Mouse (Mus musculus): Measurements from ENCODE around the gene Nrxn3. TPM values are rescaled to one million over a fixed set of nuclear protein-coding genes. Genes with fewer than 3 reads are reported as not detected.

The Nrxn3 gene
- polyA plus RNA-seq, 1 experiment, result 1.0 TPM

DNA sequence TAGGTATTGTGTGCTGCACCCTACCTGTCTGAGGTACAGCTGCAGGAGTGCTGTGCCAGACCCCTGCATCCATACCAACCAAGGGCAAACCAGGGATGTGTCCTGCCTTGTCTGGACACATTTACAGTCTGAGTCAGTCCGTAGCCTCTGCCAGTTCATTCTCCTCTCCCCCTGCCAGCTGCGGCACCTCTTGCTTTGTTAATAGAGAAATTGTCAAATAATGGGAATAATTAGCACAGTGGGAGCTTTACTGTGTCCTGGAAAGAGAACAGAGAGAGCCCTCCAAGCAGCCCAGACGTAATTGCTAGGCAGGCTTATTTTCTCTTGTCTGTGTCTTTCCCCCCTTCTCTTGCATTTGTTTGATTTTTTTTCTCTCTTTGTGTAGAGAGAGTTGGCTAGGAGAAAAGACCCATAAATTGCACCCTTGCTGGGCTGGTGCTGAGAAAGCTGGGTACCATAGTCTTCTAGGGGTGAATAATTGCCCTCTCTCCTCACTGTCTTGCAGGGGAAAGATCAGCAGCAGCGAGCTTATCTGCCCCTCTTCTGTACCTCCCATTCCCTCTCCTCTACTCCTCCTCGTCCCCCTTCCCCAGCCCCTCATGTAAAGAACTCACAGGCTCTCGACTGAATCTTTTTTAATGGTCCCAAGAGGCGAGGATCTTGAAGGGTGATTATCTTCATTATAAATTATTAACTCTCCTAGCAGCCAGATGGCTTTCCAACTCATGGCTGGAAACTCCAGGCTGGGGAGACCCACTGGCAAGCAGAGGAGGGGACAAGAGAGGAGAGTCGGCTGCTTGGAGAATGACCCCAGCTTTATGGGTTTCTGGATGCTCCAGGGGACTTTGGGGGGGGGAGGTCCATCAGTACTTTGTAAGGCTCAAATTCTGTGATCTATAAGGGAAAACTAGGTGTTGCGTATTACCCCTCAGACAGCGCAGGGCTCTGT is 61.8 kb downstream of the Nrxn3 start:
- Histone ChIP-seq H3K27ac (ENCODE audit: control insufficient read depth, insufficient read depth, low read depth, low read length, poor library complexity) (no peak overlapping the region), H3K4me3 (replicated peaks; ENCODE audit: control insufficient read depth, low read depth, low read length) (no peak overlapping the region), H3K4me1 (ENCODE audit: control insufficient read depth, insufficient read depth, low read length) (no peaks in the 10 kb centered on the region)
- no peak for TF ChIP-seq POLR2A (IDR thresholded peaks at IDR 0.05; ENCODE audit: borderline replicate concordance, control insufficient read depth, low read depth, low read length)
- TF ChIP-seq CTCF (IDR thresholded peaks at IDR 0.05; ENCODE audit: control insufficient read depth, insufficient read depth, low read length), result no peak
- WGBS, result 60% methylated on average over 10 of the region's 10 CpGs

DNA sequence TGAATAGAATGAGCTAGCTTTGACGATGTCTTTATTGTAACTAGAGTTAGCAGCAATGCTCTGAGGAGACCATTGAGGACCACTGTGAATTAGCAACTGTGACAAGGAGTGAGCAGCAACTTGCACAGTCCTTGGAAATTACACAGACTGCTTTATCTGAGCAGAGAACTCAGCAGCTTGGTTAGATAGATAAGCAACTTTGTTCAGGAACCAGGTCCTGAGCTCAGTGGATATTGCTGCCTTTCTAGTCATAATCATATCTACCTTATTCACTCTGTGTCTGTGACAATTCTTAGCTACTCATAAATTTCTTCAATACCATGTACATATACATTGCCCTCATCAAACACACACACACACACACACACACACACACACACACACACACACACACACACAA is 70.6 kb downstream of the Nrxn3 start:
- Histone ChIP-seq H3K4me1 (ENCODE audit: control insufficient read depth, insufficient read depth, low read length) (no peaks in the 10 kb centered on the region), H3K27ac (ENCODE audit: control insufficient read depth, insufficient read depth, low read depth, low read length, poor library complexity) (no peak overlapping the region), H3K4me3 (replicated peaks; ENCODE audit: control insufficient read depth, low read depth, low read length) (no peak overlapping the region)
- TF ChIP-seq CTCF (IDR thresholded peaks at IDR 0.05; ENCODE audit: control insufficient read depth, insufficient read depth, low read length), result no peak
- TF ChIP-seq POLR2A (IDR thresholded peaks at IDR 0.05; ENCODE audit: borderline replicate concordance, control insufficient read depth, low read depth, low read length), result no peak
- WGBS, result 85% methylated on average over 1 of the region's 1 CpGs

DNA sequence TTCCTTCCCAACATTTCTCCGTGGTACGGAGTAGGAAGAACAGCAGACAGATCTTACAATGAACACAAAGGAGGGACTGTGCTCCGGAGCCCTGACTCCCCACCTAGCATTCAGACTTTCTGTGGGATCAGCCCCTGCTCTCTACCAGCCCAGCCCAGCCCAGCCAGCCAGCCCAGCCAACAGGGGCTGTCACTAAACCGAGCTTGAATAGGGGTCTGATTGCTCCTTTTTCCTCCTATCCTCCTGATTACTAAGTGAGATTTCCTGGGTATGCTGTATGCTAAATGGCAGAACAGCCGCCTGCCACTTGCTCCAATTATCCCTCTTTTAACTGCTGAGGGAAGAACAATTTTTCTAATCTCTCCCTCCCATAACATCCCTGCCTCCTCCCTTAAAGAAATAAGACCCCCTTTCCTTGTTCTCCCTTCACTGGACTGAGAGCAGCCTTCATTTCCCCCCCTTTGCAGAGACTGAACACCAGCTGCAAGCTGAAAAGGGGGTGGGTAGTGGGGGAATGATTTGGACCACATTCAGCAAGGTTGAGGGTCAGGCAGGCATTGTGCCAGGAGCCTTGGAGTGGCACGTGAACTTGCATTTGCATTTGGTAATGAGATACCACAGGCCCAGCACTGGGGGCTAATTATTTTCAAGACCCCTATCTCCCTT is 78.4 kb downstream of the Nrxn3 start:
- Histone ChIP-seq H3K4me3 (replicated peaks; ENCODE audit: control insufficient read depth, low read depth, low read length) (no peak overlapping the region), H3K27ac (ENCODE audit: control insufficient read depth, insufficient read depth, low read depth, low read length, poor library complexity) (no peak overlapping the region), H3K4me1 (ENCODE audit: control insufficient read depth, insufficient read depth, low read length) (no peaks in the 10 kb centered on the region)
- WGBS, result 36% methylated on average over 6 of the region's 6 CpGs
- no peak for TF ChIP-seq POLR2A (IDR thresholded peaks at IDR 0.05; ENCODE audit: borderline replicate concordance, control insufficient read depth, low read depth, low read length)
- no peak for TF ChIP-seq CTCF (IDR thresholded peaks at IDR 0.05; ENCODE audit: control insufficient read depth, insufficient read depth, low read length)

DNA sequence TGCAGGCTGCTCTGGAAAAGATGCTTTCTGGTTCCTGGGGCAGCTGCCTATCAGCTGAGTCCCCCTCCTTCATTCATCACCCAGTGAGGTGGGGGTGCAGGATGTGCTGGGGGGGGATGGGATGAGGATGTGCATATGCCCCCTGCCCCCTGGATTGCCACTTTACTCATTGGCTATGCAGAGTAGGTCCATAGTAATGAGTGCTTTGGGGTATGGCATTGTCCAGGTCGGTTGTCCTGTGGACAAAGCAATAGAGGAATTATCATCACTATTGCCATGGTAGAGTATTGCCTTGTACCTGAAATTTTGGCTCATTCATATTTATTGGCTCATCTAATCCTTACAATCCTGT is 79.0 kb downstream of the Nrxn3 start:
- WGBS, result 62% methylated on average over 1 of the region's 1 CpGs
- H3K4me1 ChIP-seq (ENCODE audit: control insufficient read depth, insufficient read depth, low read length), result no peaks in the 10 kb centered on the region
- TF ChIP-seq CTCF (IDR thresholded peaks at IDR 0.05; ENCODE audit: control insufficient read depth, insufficient read depth, low read length), result no peak
- no peak for TF ChIP-seq POLR2A (IDR thresholded peaks at IDR 0.05; ENCODE audit: borderline replicate concordance, control insufficient read depth, low read depth, low read length)

GRCm38 (mm10) chr12:88808947-88809346 is 86.3 kb downstream of the Nrxn3 start:
- H3K4me1 ChIP-seq (ENCODE audit: control insufficient read depth, insufficient read depth, low read length), result no peaks in the 10 kb centered on the region
- 74% methylated on average over 1 of the region's 1 CpGs for WGBS
- H3K27ac ChIP-seq (ENCODE audit: control insufficient read depth, insufficient read depth, low read depth, low read length, poor library complexity), result no peak overlapping the region
- H3K4me3 ChIP-seq (replicated peaks; ENCODE audit: control insufficient read depth, low read depth, low read length), result no peak overlapping the region
- no peak for TF ChIP-seq POLR2A (IDR thresholded peaks at IDR 0.05; ENCODE audit: borderline replicate concordance, control insufficient read depth, low read depth, low read length)
- TF ChIP-seq CTCF (IDR thresholded peaks at IDR 0.05; ENCODE audit: control insufficient read depth, insufficient read depth, low read length), result no peak

More for the DNA sequence above, 79.0 kb downstream of the Nrxn3 start:
- Histone ChIP-seq H3K4me3 (replicated peaks; ENCODE audit: control insufficient read depth, low read depth, low read length) (no peak overlapping the region), H3K27ac (ENCODE audit: control insufficient read depth, insufficient read depth, low read depth, low read length, poor library complexity) (no peak overlapping the region)

DNA sequence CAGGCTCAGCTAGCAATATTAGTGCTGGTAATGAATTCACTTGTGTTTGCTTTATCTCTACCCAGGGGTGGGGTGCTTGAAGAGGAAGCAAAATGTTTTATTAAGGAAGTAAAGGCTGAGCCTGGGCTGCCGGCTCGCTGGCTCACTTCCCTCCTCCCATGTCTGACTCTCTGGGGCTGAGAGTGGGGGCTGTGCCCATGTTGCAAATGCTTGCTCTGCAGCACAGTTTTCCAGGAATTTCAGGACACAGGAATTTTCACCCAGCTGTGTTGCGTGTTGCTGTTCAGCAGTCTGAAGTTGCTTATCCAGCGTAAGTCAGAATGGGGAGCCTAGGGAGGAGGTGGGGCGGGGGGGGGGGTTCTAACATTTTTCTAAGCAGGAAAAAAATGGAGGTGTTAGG is 89.5 kb downstream of the Nrxn3 start:
- Histone ChIP-seq H3K4me1 (ENCODE audit: control insufficient read depth, insufficient read depth, low read length) (no peaks in the 10 kb centered on the region), H3K27ac (ENCODE audit: control insufficient read depth, insufficient read depth, low read depth, low read length, poor library complexity) (no peak overlapping the region), H3K4me3 (replicated peaks; ENCODE audit: control insufficient read depth, low read depth, low read length) (no peak overlapping the region)
- TF ChIP-seq POLR2A (IDR thresholded peaks at IDR 0.05; ENCODE audit: borderline replicate concordance, control insufficient read depth, low read depth, low read length), result no peak
- TF ChIP-seq CTCF (IDR thresholded peaks at IDR 0.05; ENCODE audit: control insufficient read depth, insufficient read depth, low read length), result no peak
- 27% methylated on average over 5 of the region's 5 CpGs for WGBS

DNA sequence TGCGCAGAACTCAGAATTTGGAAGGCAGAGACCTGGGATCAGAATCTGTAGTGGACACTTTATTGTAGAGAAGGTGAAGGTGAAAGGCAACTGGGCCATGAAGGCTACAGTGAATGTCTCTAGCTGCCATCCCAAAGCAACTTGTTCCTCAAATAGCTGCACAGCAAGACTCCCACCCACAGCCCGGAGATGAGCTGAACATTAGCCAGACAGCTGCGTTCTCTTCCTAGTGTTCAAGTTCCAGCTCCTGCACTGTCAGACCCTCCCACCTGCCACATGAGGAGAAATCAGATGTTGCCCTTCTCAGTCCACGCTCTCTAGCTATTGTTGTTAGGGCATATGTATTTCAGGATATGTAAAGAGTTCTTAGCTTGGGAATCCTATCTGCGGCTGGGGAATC is 94.2 kb downstream of the Nrxn3 start:
- WGBS, result 87% methylated on average over 5 of the region's 5 CpGs
- no peaks in the 10 kb centered on the region for H3K4me1 ChIP-seq (ENCODE audit: control insufficient read depth, insufficient read depth, low read length)
- H3K27ac ChIP-seq (ENCODE audit: control insufficient read depth, insufficient read depth, low read depth, low read length, poor library complexity), result no peak overlapping the region
- TF ChIP-seq CTCF (IDR thresholded peaks at IDR 0.05; ENCODE audit: control insufficient read depth, insufficient read depth, low read length) (no peak), POLR2A (IDR thresholded peaks at IDR 0.05; ENCODE audit: borderline replicate concordance, control insufficient read depth, low read depth, low read length) (no peak)
- H3K4me3 ChIP-seq (replicated peaks; ENCODE audit: control insufficient read depth, low read depth, low read length), result no peak overlapping the region

- TF ChIP-seq CTCF (IDR thresholded peaks at IDR 0.05; ENCODE audit: control insufficient read depth, insufficient read depth, low read length) (no peak), POLR2A (IDR thresholded peaks at IDR 0.05; ENCODE audit: borderline replicate concordance, control insufficient read depth, low read depth, low read length) (no peak)
- H3K27ac ChIP-seq (ENCODE audit: control insufficient read depth, insufficient read depth, low read depth, low read length, poor library complexity), result no peak overlapping the region
Measured at GRCm38 (mm10) chr12:88818622-88819334, 96.1 kb downstream of the Nrxn3 start.

More at GRCm38 (mm10) chr12:88818622-88819334, 96.1 kb downstream of the Nrxn3 start:
- 85% methylated on average over 4 of the region's 4 CpGs for WGBS
- Histone ChIP-seq H3K4me1 (ENCODE audit: control insufficient read depth, insufficient read depth, low read length) (no peaks in the 10 kb centered on the region), H3K4me3 (replicated peaks; ENCODE audit: control insufficient read depth, low read depth, low read length) (no peak overlapping the region)
